Mouse (Mus musculus): ENCODE measurements around the gene Celf5. TPM values are rescaled to one million over a fixed set of nuclear protein-coding genes. Genes with fewer than 3 reads are reported as not detected.
A peak's percentile ranks its signal among the peaks of the same experiment; 100 is the strongest.

Celf5 gene
- total RNA-seq, 2 experiments from 2014 or later, result not detected

DNA sequence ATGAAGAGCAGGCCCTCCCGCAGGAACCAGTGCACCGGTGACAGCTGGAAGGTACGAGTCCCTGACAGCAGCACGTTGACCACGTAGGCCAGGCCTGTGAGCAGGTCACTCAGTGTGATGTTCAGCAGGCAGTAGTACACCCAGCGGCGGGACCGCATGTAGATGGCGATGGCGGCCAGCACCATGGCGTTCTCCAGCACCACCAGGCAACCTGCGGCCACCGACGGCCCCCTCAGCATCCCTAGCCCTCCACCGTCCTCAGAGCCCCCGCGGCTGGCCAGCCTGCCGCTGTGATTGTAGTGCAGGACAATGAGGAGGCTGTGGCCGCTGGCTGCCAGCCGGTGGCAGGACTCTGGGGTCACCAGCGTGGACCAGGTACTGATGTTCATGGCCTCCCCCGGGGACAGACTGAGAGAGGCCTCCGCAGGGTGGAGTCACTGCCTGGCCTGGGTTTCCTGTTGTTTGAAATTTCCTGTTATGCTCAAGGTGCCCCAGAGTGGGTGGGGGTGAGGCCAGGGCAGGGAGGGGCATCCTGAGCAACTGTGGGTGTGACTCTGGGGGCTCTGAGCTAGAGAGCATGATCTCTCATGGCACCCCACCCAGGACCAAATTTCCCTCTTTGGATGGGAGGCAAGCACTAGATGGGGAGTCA, 16.9 kb upstream of the Celf5 start:
- ATAC-seq (replicated peaks; ENCODE audit: low FRiP score, poor library complexity, severe bottlenecking), result no peak

DNA sequence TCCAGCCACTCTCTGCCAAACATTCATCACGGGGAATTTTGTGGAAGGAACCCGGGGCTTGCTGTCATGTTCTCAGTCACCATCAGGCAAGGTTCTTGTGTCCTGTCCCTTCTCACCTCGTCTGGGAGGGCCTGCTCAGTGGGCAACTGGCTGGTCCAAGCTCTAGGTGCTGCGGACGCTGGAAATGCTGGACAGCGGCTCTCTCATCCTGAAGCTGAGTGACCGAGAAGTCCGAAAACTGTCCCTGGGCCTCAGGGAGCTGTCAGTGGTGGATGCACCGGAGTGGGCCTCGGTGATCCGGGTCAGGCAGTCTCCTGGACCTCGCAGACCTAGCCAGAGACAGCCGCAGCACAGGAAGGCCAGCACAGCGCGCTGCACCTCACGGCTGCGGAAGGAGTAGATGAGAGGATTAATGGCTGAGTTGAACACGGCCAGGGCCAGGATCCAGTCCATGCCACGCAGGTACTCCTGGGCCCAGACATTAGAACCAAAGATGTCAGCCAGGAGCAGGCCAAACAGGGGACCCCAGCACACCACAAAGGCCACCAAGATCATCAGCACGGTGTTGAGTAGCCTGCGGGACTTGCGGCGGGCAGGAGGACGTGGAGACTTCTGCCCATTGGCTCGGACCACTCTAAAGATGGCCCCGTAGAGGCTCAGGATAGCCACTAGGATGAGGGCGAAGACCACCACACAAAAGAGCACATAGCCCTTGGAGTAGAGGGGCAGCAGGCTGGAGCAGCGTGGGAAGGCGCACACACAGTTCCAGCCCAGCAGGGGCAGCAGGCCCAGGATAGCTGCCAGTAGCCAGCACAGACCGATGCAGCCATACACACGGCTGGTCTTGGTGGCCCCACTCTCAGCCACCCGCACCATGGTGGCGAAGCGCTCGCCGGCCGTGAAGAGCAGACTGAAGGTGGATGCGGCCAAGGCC, 16.1 kb upstream of the Celf5 start:
- ATAC-seq (replicated peaks; ENCODE audit: low FRiP score, poor library complexity, severe bottlenecking), result no peak

DNA sequence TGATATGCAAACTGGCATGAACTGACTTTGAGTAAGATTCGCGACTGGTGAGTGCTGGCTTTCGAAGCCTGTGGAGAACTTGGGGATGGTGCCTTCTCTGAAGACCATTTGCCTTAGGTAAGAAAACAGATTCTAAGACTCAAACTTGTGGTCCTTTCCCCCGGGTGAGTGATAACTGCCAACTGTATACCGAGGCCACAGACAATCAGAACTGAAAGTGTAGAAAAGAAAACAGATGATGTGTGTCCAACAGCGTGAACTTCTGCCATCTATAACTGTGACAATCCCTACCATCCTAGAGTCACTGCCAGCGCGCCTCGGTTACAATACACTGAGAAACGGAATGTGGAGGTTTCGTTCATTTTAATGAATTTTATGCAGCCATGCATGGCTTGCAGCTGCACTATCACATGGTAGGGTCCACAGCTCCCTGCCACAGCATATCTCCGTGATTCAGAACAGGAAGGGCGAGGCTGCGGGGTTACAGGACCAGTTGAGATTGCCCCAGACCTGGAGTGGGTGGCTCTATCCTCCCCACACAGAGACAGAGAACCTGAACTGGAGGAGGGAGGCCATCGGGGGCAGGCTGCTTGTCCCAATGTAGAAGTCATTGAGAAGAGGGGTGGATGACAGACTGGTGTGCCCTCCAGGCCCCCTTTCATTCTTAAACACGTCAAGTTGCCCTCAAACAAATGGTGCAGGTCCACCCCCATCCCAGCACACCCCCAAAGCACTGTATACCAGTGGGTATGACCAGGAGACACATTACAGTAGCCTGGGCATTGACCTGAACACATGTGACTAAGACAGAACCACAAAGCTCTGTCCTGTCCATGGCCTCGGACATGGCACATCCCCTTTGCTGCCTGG, 15.1 kb upstream of the Celf5 start:
- no peak for ATAC-seq (replicated peaks; ENCODE audit: low FRiP score, poor library complexity, severe bottlenecking)

DNA sequence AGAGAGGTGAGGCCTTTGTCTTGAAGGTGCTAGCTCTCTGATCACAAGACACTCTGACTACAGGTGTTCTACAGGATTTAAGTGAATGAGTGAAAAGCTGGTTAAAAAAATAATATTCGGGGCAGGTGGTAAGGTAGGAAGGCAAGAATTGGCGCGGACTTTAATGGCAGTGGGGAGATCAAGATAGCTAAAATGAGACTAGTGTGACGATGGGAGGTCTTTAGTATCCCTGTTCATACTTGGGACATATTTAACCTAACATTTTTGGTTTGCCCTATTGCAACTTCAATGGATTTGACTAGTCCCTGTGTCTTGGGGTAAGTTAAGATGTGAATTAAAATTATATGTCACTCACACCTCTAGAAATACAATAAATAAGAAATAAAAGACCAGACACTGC, 14.5 kb upstream of the Celf5 start:
- ATAC-seq (replicated peaks; ENCODE audit: low FRiP score, poor library complexity, severe bottlenecking), result no peak

DNA sequence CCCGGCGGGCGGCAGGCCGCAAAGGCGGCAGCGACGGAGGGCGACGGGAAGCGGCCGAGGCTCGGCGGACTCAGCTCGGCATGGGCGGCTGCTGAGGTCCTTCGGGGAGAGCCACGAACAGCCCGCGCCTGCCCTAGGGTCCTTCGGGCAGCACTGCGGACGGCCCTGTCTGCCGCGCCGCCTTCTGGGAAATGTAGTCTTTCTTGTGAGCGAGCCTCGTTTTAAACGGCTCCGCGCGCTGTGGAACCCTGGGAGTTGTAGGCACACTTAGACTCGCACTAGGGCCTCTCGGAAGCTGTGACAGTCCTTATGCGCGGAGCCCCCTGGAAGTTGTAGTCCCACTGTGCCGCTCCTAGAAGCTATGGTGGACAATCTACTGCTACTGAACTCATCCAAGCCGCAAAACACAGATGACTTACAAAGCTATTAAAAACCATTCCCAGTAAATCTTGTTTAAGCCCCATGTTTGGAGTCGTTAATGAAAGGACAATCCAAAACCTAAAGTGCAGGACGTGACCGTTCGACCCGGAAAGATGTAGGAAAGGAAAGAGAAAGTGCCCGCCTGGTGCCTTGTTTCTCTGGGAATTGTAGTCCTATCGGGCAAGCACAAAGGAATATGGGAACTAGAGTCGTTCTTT, 13.9 kb upstream of the Celf5 start, which contains the start of gene Ncln:
TSS of gene Ncln (minus strand) at position 129 of the 638 bp plus-strand sequence.
- ATAC-seq (replicated peaks; ENCODE audit: low FRiP score, poor library complexity, severe bottlenecking), result peak; percentile 90

DNA sequence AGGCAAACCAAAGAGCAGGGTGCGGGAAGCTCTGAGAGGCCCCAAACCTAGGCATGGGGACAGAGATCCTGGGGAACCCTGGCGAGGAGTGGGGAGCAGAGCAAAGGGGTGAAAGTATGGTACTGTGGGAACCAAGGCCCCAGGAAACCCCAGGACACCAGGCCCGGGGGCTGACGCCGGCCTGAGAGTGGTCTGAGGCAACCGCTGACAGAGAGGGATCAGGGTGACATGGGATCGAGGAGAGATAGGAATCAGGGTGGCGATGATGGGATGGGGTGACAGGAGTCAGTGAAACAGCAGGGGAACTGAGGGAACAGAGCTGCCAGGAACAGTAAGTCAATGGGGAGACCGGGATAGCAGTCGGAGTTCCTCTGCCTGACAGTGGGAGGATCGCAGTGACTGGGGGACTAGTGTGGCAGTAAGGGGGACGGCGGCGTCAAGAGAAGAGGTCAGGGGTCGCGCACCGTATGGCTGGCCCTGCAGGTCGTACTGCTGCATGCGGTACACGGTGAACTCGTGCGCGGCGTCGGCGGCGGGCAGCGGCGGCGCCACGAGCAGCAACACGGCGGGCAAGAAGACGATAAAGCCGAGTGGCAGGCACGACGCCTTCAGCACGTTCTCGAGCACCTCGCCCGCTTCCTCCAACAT, 13.2 kb upstream of the Celf5 start:
- ATAC-seq (replicated peaks; ENCODE audit: low FRiP score, poor library complexity, severe bottlenecking), result peak; percentile 5

DNA sequence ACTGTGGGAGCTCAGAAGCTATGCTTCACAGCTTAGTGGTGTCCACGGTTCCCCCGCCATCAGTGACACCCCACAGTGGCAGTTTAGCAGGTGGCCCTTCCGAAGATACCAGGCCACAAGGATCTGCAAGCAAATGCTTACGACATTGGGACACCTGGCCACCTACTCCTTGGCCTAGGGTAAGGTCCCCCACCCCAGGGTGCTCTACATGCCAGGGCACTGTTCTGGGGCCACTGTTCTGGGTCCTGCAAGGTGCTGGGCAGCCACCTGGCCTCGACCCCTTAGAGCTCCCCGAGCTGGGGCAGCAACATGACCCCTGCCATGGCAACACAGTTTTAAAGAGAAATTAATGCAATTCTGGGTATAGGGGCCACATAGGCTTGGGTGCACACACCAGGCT, 12.6 kb upstream of the Celf5 start:
- no peak for ATAC-seq (replicated peaks; ENCODE audit: low FRiP score, poor library complexity, severe bottlenecking)

DNA sequence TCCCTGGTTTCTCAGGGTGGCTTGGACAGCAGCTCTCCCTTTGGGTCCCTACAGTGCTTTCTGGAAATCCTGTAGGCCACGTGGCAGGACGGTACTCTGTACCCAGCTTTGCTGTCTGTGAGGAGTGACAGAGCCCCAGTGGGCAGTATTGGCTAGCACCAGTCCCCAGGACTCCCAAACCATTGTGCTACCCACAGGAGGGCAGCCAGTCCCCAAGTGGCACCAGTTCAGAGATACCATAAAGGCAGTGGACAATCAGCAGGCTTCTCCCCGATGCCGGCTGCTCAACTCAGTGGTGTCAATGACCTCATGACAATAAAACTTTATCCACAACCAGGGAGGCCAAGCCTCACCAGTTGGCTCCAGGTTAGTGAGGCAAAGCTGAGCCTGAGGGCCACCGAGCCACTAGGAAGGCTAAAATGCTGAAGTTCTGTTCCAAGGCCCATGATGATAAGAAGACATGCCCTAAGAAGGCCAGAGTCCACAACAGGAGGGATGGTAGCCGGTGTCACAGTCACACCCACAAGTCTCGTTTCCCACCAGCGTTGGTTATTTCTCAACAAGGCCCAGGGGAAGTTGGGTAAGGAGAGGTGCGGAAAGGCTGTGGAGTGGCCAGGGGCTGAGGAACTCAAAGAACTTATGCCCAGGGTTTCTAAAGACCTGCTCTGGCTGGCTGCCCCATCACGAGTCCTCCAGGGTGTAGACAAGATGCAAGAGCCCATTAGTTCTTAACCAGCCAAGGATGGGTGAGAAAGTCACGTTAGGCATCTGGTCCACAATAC, 11.9 kb upstream of the Celf5 start:
- no peak for ATAC-seq (replicated peaks; ENCODE audit: low FRiP score, poor library complexity, severe bottlenecking)

DNA sequence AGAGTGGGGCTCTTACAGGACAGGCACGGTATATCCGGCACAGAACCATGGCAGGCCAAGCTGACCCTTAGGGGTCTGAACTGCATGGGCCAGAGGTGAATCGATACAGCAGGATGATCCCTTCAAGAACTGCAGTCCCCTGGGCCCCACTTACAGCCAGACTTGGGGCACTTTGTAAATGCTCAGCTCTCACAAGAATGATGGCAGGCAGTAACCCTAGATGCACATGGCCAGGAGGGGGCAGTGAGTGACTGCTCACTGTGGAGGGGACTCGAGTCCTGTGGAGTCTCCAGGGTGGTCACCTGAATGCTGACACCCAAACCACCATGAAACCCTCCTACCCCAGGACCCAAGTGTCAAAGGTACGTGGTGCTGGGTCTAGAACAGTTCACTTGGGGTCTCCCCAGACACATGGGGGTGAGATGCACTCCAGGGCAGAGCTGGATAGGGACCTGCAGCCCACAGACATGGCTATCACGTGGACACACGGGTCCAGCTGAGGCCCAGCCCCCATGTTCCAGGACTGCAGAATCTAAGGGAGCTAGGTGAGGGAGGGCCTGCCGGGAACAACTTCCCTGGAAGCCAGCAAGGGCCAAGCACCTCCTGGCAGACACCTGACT, 11.2 kb upstream of the Celf5 start:
- ATAC-seq (replicated peaks; ENCODE audit: low FRiP score, poor library complexity, severe bottlenecking), result no peak

DNA sequence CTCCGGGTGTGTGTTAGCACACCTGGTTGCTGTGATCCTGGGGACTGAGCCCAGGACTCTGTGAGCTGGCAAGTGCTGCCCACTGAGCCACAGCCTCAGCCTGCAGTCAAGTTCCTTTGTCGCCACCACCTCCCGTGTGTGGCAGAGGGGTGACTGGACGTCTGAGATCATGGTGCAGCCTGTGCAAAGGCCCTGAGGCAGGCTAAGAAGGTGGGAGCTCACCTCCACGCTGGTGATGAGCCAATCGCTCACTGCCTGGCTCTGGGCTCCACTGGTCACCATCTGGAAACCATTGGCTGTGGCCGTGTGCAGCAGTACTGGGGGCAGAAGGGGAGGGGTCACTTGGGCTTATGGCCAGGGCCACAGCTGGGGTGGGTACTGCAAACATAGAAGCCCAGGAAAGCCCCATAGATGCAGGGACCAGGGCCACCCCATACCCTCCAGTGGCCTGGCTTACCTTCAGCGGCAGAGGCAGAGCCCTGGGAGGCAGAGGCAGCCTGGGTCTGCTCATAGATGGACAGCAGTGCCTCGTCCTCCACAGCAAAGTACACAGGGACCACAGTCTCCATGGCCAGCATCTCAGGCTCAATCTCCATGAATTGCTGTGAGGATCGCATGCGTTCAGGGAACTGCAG, 10.2 kb upstream of the Celf5 start:
- ATAC-seq (replicated peaks; ENCODE audit: low FRiP score, poor library complexity, severe bottlenecking), result no peak

DNA sequence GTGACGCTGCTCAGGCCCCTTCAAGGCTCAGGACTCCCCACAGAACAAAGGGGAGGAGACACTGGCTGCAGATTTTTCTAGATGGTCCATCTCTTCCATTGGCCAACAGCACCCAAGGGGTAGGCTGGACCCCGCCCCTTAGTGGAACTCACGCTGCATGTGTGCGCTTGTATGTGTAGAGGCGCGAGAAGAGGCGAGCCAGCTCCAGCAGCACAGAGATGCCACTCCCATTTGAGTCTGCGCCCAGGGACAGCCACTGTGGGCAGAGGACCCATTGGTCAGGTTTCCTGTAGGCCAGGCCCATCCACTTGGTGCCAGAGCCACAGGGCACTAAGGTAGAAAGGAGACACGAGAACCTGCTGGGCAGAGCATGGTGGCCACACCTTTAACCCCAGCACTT, 8.5 kb upstream of the Celf5 start:
- ATAC-seq (replicated peaks; ENCODE audit: low FRiP score, poor library complexity, severe bottlenecking), result no peak

DNA sequence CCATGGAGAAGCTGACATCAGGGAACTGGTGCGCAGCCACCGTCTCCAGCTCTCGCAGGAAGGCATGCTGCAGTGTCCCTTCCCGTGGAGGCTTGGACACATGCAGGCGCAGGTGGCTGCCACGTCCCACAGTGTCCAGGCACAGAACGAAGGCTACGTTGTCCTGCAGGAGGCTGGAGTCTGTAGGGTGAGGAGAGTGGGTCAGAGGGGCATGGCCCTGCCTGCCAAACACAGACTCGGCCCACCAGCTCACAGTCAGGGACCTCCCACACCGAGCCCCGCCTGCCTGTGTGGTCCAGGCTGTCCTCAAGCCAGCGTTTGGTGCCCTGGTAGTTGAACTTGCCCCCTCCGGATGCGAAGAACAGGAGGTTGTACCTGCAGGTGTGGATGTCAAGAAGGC, 7.4 kb upstream of the Celf5 start:
- ATAC-seq (replicated peaks; ENCODE audit: low FRiP score, poor library complexity, severe bottlenecking), result no peak

DNA sequence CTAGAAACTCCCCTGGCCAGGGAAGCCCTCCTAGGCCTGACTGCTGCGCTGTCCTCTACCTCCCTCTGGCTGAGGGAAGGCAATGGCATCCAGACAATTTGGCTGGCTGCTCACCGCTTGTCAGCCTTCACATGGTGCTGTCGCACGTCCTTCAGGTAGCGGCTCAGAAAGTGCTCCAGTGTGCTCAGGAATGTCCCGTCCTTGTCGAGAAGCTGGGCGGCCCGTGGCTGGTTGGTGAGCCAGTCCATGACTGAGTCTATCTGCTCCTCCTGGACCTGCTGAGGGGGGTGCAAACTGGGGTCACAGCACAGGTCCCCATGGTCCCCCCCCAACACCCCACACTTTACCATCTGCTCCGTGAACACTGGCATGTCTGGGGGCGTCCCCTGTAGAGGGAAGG, 5.6 kb upstream of the Celf5 start:
- no peak for ATAC-seq (replicated peaks; ENCODE audit: low FRiP score, poor library complexity, severe bottlenecking)

DNA sequence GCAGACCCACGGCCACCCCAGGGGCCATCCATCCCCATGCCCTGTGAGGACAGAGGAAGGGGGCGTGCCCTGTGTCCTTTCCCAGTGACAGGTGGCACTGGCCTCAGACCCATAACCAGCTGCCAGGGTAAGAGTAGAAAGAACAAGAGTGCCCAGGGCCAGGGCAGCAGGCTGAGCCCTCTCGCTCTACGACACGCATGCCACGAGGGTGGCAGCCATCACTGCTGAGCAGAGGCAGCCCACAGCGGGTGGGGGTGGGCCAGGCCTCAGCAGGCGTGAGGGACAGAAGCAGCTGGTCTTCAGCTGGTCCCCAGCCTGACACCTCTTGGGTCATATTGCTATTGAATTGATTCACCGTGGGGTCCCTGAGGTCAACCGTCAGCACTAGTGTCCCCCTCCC, 4.0 kb upstream of the Celf5 start:
- ATAC-seq (replicated peaks; ENCODE audit: low FRiP score, poor library complexity, severe bottlenecking), result no peak

DNA sequence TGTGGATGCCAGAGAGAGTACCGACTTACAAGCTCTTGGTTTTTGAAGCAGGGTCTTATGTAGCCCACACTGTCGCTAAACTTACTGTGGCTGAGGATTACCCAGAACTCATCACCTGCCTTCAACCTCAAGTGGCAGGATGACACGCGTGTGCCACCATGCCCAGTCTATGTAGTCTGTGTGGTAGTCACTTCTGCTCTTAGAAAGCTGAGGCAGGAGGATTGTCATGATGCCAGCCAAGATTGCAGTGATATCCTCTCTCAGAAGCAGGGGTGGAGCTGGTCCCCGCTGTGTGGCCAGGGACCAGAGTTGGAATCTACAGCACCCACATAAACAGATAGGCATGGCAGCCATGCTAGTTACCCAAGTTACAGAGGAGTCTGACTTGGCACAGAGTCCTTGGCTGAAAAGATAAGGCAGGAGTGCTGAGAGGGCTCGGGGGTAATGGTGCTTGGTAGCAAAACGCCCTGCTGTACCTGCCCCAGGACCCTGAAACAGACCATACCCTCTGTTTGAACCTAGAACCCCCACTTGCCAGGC, 3.0 kb upstream of the Celf5 start:
- ATAC-seq (replicated peaks; ENCODE audit: low FRiP score, poor library complexity, severe bottlenecking), result no peak

DNA sequence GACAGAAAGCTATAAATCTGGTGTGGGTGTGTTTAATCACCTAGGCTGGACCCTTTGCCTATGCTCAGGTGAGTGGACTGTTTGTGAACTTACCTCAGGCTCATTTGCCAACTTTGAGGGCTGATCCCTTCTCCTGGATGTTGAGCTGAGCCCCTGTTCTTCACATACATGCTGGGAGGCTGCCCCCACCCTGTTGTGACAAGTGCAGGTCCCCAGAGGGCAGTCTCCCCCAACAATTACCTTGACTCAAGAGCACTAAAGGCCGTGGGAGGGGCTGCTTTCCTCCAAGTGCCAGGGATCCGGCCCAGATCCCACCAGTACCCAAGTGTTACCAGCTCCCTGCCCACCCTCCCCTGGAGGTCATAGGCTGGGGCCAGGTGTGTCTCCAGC, 2.5 kb upstream of the Celf5 start:
- no peak for ATAC-seq (replicated peaks; ENCODE audit: low FRiP score, poor library complexity, severe bottlenecking)

DNA sequence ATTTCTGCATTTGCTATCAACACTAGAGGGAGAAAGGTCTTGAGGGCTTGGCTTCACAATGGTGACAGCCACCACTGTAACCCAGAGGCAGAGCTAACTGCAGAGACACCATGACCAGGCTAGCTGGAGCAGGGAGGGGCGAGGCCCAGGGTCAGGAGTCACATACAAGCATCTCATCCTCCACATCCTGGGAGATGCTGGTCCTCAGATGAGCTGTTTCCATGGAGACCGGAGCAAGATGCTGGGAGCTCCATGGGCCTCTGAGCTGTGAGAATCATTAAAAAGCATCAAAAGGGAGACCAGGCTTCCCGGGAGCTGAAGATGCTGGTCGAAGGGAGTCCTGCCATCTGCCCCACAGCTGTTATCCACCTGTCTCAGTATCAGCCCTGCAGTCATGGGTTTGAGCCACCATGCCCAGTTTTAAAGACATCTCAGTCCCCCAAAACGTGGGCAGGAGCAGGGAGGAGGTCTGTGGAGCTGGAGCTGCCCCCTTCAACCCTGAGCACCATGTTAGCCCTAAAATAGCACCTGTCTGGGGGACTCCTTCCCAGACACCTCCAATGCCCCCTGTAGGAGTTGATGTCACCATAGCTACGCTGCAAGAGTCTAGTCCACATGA, 2.0 kb upstream of the Celf5 start:
- no peak for ATAC-seq (replicated peaks; ENCODE audit: low FRiP score, poor library complexity, severe bottlenecking)

Data from erythroid progenitor cell, adult 5-6 weeks (primary cell).